Mouse (Mus musculus): ENCODE results near the gene Trim37. TPM values are rescaled to one million over a fixed set of nuclear protein-coding genes. Genes with fewer than 3 reads are reported as not detected.

Trim37 gene
- polyA plus RNA-seq, 1 experiment from 2014 or later = 16.2 TPM

GRCm38 (mm10) chr11:87240833-87241215 is 113.9 kb downstream of the Trim37 start:
- H3K27ac ChIP-seq (ENCODE audit: low read length) = no peak overlapping the region
- H3K9me3 ChIP-seq (ENCODE audit: control insufficient read depth, low read length) = no peaks in the 10 kb centered on the region
- H3K4me2 ChIP-seq (ENCODE audit: low read depth, low read length) = no peak overlapping the region
- no peak for ATAC-seq
- no peaks in the 10 kb centered on the region for H3K27me3 ChIP-seq (replicated peaks; ENCODE audit: control insufficient read depth, insufficient read depth, low read length)
- no peak overlapping the region for H3K9ac ChIP-seq (ENCODE audit: low read depth, low read length)
- 73% methylated on average over 4 of the region's 4 CpGs for whole genome bisulfite sequencing
- H3K36me3 ChIP-seq (ENCODE audit: control insufficient read depth, insufficient read depth, low read length) = no peaks in the 10 kb centered on the region
- H3K4me1 ChIP-seq (ENCODE audit: control insufficient read depth, insufficient read depth, low read length) = no peaks in the 10 kb centered on the region
- H3K4me3 ChIP-seq (ENCODE audit: low read length) = no peak overlapping the region

GRCm38 (mm10) chr11:87241256-87241655 is 114.4 kb downstream of the Trim37 start:
- Histone ChIP-seq H3K27ac (ENCODE audit: low read length) (no peak overlapping the region), H3K9me3 (ENCODE audit: control insufficient read depth, low read length) (no peaks in the 10 kb centered on the region), H3K4me1 (ENCODE audit: control insufficient read depth, insufficient read depth, low read length) (no peaks in the 10 kb centered on the region), H3K27me3 (replicated peaks; ENCODE audit: control insufficient read depth, insufficient read depth, low read length) (no peaks in the 10 kb centered on the region), H3K4me3 (ENCODE audit: low read length) (no peak overlapping the region), H3K36me3 (ENCODE audit: control insufficient read depth, insufficient read depth, low read length) (no peaks in the 10 kb centered on the region), H3K9ac (ENCODE audit: low read depth, low read length) (no peak overlapping the region), H3K4me2 (ENCODE audit: low read depth, low read length) (no peak overlapping the region)
- WGBS = 50% methylated on average over 7 of the region's 7 CpGs
- ATAC-seq = no peak

GRCm38 (mm10) chr11:87245171-87245840 is 118.4 kb downstream of the Trim37 start:
- Histone ChIP-seq H3K27ac (ENCODE audit: low read length) (no peak overlapping the region), H3K27me3 (replicated peaks; ENCODE audit: control insufficient read depth, insufficient read depth, low read length) (no peaks in the 10 kb centered on the region), H3K4me3 (ENCODE audit: low read length) (no peak overlapping the region), H3K4me1 (ENCODE audit: control insufficient read depth, insufficient read depth, low read length) (no peaks in the 10 kb centered on the region), H3K9me3 (ENCODE audit: control insufficient read depth, low read length) (no peaks in the 10 kb centered on the region), H3K36me3 (ENCODE audit: control insufficient read depth, insufficient read depth, low read length) (no peaks in the 10 kb centered on the region), H3K9ac (ENCODE audit: low read depth, low read length) (no peak overlapping the region), H3K4me2 (ENCODE audit: low read depth, low read length) (no peak overlapping the region)
- 78% methylated on average over 9 of the region's 9 CpGs for WGBS
- ATAC-seq = no peak

- Histone ChIP-seq H3K4me1 (ENCODE audit: control insufficient read depth, insufficient read depth, low read length) (no peaks in the 10 kb centered on the region), H3K36me3 (ENCODE audit: control insufficient read depth, insufficient read depth, low read length) (no peaks in the 10 kb centered on the region), H3K4me2 (ENCODE audit: low read depth, low read length) (no peak overlapping the region), H3K4me3 (ENCODE audit: low read length) (no peak overlapping the region), H3K9me3 (ENCODE audit: control insufficient read depth, low read length) (no peaks in the 10 kb centered on the region), H3K27ac (ENCODE audit: low read length) (no peak overlapping the region), H3K27me3 (replicated peaks; ENCODE audit: control insufficient read depth, insufficient read depth, low read length) (no peaks in the 10 kb centered on the region), H3K9ac (ENCODE audit: low read depth, low read length) (no peak overlapping the region)
- ATAC-seq = no peak
- WGBS = 53% methylated on average over 4 of the region's 4 CpGs
Measured at GRCm38 (mm10) chr11:87246107-87246651, 119.3 kb downstream of the Trim37 start.

- H3K9ac ChIP-seq (ENCODE audit: low read depth, low read length) = no peak overlapping the region
- H3K4me3 ChIP-seq (ENCODE audit: low read length) = no peak overlapping the region
- no peaks in the 10 kb centered on the region for H3K4me1 ChIP-seq (ENCODE audit: control insufficient read depth, insufficient read depth, low read length)
- ATAC-seq = no peak
- H3K27me3 ChIP-seq (replicated peaks; ENCODE audit: control insufficient read depth, insufficient read depth, low read length) = no peaks in the 10 kb centered on the region
- H3K27ac ChIP-seq (ENCODE audit: low read length) = no peak overlapping the region
- no peak overlapping the region for H3K4me2 ChIP-seq (ENCODE audit: low read depth, low read length)
- no peaks in the 10 kb centered on the region for H3K36me3 ChIP-seq (ENCODE audit: control insufficient read depth, insufficient read depth, low read length)
- 51% methylated on average over 9 of the region's 9 CpGs for WGBS
- H3K9me3 ChIP-seq (ENCODE audit: control insufficient read depth, low read length) = no peaks in the 10 kb centered on the region
Measured at GRCm38 (mm10) chr11:87246724-87247493, 120.0 kb downstream of the Trim37 start.

GRCm38 (mm10) chr11:87247494-87247866 is 120.6 kb downstream of the Trim37 start:
- WGBS = 70% methylated on average over 5 of the region's 5 CpGs
- Histone ChIP-seq H3K27me3 (replicated peaks; ENCODE audit: control insufficient read depth, insufficient read depth, low read length) (no peaks in the 10 kb centered on the region), H3K4me3 (ENCODE audit: low read length) (no peak overlapping the region), H3K9me3 (ENCODE audit: control insufficient read depth, low read length) (no peaks in the 10 kb centered on the region), H3K9ac (ENCODE audit: low read depth, low read length) (no peak overlapping the region), H3K4me1 (ENCODE audit: control insufficient read depth, insufficient read depth, low read length) (no peaks in the 10 kb centered on the region), H3K4me2 (ENCODE audit: low read depth, low read length) (no peak overlapping the region), H3K27ac (ENCODE audit: low read length) (no peak overlapping the region), H3K36me3 (ENCODE audit: control insufficient read depth, insufficient read depth, low read length) (no peaks in the 10 kb centered on the region)
- no peak for ATAC-seq

GRCm38 (mm10) chr11:87250132-87250531 is 123.3 kb downstream of the Trim37 start:
- Histone ChIP-seq H3K4me2 (ENCODE audit: low read depth, low read length) (no peak overlapping the region), H3K27ac (ENCODE audit: low read length) (no peak overlapping the region), H3K9me3 (ENCODE audit: control insufficient read depth, low read length) (no peaks in the 10 kb centered on the region), H3K4me1 (ENCODE audit: control insufficient read depth, insufficient read depth, low read length) (no peaks in the 10 kb centered on the region), H3K36me3 (ENCODE audit: control insufficient read depth, insufficient read depth, low read length) (no peaks in the 10 kb centered on the region), H3K4me3 (ENCODE audit: low read length) (no peak overlapping the region), H3K9ac (ENCODE audit: low read depth, low read length) (no peak overlapping the region), H3K27me3 (replicated peaks; ENCODE audit: control insufficient read depth, insufficient read depth, low read length) (no peaks in the 10 kb centered on the region)
- WGBS = 76% methylated on average over 6 of the region's 6 CpGs
- ATAC-seq = no peak

GRCm38 (mm10) chr11:87253294-87253693 is 126.4 kb downstream of the Trim37 start:
- ATAC-seq = no peak
- 91% methylated on average over 6 of the region's 6 CpGs for WGBS
- no peak overlapping the region for H3K4me3 ChIP-seq (ENCODE audit: low read length)
- no peak overlapping the region for H3K27ac ChIP-seq (ENCODE audit: low read length)
- no peaks in the 10 kb centered on the region for H3K36me3 ChIP-seq (ENCODE audit: control insufficient read depth, insufficient read depth, low read length)
- H3K4me2 ChIP-seq (ENCODE audit: low read depth, low read length) = no peak overlapping the region
- no peaks in the 10 kb centered on the region for H3K27me3 ChIP-seq (replicated peaks; ENCODE audit: control insufficient read depth, insufficient read depth, low read length)
- H3K4me1 ChIP-seq (ENCODE audit: control insufficient read depth, insufficient read depth, low read length) = no peaks in the 10 kb centered on the region
- H3K9me3 ChIP-seq (ENCODE audit: control insufficient read depth, low read length) = no peaks in the 10 kb centered on the region
- H3K9ac ChIP-seq (ENCODE audit: low read depth, low read length) = no peak overlapping the region

- 47% methylated on average over 5 of the region's 5 CpGs for WGBS
- no peak for ATAC-seq
Measured at GRCm38 (mm10) chr11:87254149-87254548, 127.3 kb downstream of the Trim37 start.

More at GRCm38 (mm10) chr11:87254149-87254548, 127.3 kb downstream of the Trim37 start:
- Histone ChIP-seq H3K4me3 (ENCODE audit: low read length) (no peak overlapping the region), H3K36me3 (ENCODE audit: control insufficient read depth, insufficient read depth, low read length) (no peaks in the 10 kb centered on the region), H3K27me3 (replicated peaks; ENCODE audit: control insufficient read depth, insufficient read depth, low read length) (no peaks in the 10 kb centered on the region), H3K27ac (ENCODE audit: low read length) (no peak overlapping the region), H3K9me3 (ENCODE audit: control insufficient read depth, low read length) (no peaks in the 10 kb centered on the region), H3K4me2 (ENCODE audit: low read depth, low read length) (no peak overlapping the region), H3K4me1 (ENCODE audit: control insufficient read depth, insufficient read depth, low read length) (no peaks in the 10 kb centered on the region), H3K9ac (ENCODE audit: low read depth, low read length) (no peak overlapping the region)
